Mouse (Mus musculus): ENCODE results near the gene Mgat4a.

DNA sequence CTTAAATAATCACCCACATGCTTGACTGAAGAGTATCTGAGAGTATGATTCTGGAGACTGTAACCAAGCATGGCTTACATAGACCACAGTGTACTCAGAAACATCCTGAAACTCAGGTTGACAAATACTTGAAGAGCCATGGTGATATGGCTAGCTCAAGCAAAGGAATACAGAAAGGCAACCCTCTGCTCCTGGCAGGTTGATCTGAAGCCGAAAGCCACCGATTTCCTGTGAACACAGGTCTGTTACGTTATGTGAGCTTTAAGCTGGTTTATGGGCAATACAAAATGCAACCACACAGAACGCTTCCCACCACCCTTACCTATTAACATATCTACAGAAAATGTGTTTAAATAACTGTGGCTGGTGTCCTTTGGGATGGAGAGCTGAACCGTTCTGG is 71.8 kb downstream of the Mgat4a start:
- TF ChIP-seq ZC3H11A (IDR thresholded peaks at IDR 0.05; ENCODE audit: low read depth, low read length) (no peak), POLR2A (IDR thresholded peaks at IDR 0.05; ENCODE audit: low read depth, low read length) (no peak), CTCF (conservative IDR thresholded peaks at IDR 0.05 in 1 of 2, IDR thresholded peaks at IDR 0.05 in 1 of 2; ENCODE audit: low read depth in 2 of 2, low read length in 2 of 2) (no peak), USF1 (IDR thresholded peaks at IDR 0.05; ENCODE audit: low read depth, low read length) (no peak), ZNF384 (IDR thresholded peaks at IDR 0.05; ENCODE audit: low read depth, low read length) (no peak), POLR2AphosphoS2 (IDR thresholded peaks at IDR 0.05; ENCODE audit: low read depth, low read length) (no peak), HCFC1 (IDR thresholded peaks at IDR 0.05; ENCODE audit: low read depth, low read length) (no peak)
